Mouse (Mus musculus): Measurements from ENCODE around the gene Otogl. TPM values are rescaled to one million over a fixed set of nuclear protein-coding genes. Genes with fewer than 3 reads are reported as not detected.

The Otogl gene
- polyA plus RNA-seq (2012; rRNA removed; ENCODE audit: low replicate concordance), result 0.09 TPM in 1 of 2 replicates, not detected in the other

DNA sequence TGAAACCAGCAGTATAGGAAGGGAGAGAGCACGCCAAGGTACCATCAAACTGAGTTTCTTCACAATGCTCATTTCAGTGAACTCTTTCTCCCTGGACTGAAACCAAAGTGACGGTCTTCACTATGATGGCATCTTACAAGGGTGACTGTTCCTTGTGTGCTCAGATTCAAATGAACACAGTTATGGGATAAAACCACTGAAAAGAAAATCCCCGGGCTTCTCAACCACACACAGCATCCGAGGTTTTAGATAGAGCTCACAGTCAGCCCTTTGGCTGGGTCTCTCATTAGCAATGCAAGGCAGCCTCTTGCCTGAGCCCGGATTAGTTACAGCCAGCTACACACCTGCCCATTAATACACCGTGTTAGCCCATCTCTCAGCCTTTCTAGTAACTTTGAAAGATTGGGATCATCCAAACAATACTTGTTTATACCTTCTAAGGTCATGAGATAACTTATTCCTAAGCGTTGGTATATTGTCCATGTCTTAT is at the start of gene Otogl:
Gene Otogl, minus strand, starts transcription at position 51 of the 490 bp plus-strand sequence.

DNA sequence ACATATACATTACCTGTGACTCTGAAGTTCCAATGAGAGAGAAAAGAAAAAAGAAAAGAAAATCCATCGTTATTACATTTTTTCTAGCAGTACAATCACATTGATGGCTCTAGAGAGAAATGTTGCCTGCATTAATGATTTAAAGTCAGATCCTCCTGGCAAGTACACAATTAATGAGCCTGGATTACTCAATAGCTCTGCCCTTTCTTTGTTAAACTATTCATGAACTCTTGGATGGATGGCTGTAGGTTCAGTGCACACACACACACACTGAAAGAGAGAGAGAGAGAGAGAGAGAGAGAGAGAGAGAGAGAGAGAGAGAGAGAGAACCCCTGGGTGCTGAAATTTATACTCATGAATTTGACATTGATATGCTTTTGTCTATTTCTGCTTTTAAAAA is 192.1 kb downstream of the Otogl start, which contains the start of gene Ptprq:
Gene Ptprq, minus strand, starts transcription at position 246 of the 400 bp plus-strand sequence.

Other genes with a start within 250 kb of the Otogl start
- not detected in 2 replicates for gene Ptprq, start 192.1 kb downstream of the Otogl start, polyA plus RNA-seq (2012; rRNA removed; ENCODE audit: low replicate concordance)

All from duodenum, adult 2 months (tissue).